Mouse (Mus musculus) stomach, postnatal 0 days (tissue): ENCODE data around the gene Ppp1r18.

Experiments used
- CTCF ChIP-seq: IDR thresholded peaks from 2 replicates; pipeline ENCODE4 v1.5.1; 2016; ENCODE audit warnings: antibody characterized with exemption, low read depth, mild to moderate bottlenecking, moderate library complexity
- EP300 ChIP-seq: optimal IDR thresholded peaks from 2 replicates; pipeline ENCODE3; 2016; ENCODE audit warnings: antibody characterized with exemption

DNA sequence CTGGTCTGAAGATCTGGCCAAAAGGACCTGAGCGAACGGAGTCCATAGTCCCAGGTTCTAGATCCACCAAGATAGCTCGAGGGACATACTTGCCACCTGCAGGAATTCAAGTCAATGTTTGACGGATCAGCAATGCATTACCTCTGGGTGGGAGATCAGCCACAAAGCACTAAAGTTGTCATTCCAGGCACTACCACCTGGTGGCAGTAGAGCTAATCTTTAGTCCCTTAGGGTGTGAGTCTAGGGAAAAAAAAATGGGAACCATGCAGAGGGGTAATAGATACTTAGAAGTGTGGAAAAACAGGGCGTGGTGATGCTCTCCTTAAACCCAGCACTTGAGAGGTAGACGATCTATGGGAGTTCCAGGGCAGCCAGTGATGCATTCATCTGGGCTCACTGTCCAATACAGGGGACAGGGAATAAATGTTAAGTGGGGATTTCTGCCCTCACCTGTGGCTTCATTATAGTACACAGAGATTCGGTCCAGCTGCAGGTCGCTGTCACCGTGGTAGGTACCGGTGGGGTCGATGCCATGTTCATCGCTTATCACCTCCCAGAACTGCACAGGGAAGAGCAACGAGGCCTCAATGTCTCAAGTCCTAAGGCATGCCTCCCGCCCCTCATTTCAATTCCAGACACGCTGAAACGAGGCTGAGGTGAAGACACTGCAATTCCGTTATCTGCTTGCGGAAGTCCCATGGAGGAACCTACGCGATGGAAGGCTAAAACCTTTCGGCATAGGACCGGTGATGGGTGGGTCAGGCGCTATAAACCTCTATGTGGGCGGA is 29.0 kb upstream of the Ppp1r18 start:
- peak; percentile 94 for TF ChIP-seq CTCF
- no peak for TF ChIP-seq EP300
